Mouse (Mus musculus) urinary bladder, postnatal 14 days (tissue): ENCODE measurements around the gene Itgb5.

ENCODE experiments used
- DNase-seq: peaks from one replicate; pipeline ENCODE4 v3.0.0; 2021; ENCODE audit warnings: low spot score

Gene Itgb5

DNA sequence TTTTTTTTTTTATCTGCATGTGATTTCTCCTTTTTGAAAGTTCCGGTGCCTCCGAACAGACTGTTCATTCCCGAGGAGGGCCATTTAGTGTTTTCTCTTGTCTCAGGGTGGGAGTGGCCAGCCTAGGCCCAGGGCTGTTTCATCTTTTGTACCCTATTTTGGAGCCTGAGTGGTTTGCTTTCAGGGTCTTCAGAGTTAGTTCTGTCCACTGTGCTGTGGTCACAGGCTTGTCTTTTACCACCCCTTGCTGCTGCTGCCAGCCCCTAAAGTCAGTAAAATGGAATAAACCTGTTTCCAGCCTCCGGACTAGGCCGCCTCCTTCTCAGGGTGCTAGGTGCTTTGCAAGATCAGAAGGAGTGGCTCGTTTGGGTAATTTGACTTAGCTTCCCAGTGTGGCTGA lies 2.6 kb downstream of the Itgb5 start:
- DNase-seq = no peak

DNA sequence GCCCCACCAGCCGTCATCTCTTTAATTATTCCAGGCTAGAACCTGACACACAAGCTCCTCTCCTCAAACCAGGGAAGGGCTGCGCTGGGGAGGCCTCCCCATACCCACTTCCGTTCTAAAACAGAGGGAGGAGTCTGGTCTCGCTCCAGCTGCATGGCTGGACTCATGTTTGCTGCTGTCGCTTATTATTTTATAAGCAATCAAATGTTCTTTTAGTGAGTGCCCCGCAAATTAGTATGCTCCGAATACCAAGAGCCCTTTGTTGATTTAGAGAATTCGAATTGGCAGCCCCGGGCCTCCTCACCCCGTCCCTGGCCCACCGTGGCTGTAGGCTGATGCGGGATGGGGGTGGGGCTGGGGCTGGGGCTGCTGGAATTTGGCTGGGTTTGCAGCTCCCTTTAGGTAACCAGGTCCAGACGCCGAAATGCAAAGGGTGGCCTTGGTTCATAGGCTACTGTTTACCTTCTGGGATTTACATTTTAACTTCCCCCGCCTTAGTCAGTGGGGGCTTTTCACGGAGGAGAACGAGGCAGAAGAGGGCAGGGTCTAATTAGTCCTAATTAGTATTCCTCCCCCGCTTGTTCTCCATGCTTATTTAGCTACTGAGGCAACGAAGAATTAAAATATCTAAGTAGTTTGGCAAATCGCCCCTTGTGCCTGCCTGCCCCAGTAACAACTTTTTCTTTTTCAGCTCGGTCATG lies 3.4 kb downstream of the Itgb5 start:
- DNase-seq = peak; percentile 41

DNA sequence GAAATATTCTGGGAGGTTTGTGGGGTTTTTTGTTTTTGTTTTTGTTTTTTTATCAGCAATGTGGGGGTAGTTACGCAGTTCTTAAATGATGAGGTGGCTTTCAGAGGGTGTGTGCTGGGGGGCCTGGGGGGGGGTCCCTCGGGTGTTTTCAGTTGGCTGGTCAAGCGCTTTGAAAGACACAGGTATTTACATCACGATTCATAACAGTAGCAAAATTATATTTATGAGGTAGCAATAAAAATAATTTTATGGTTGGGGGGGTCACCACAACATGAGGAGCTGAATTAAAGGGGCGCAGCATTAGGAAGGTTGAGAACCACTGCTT lies 3.9 kb downstream of the Itgb5 start:
- no peak for DNase-seq

- peak; percentile 77 for DNase-seq
Observed at GRCm38 (mm10) chr16:33833781-33834482, 4.5 kb downstream of the Itgb5 start.

DNA sequence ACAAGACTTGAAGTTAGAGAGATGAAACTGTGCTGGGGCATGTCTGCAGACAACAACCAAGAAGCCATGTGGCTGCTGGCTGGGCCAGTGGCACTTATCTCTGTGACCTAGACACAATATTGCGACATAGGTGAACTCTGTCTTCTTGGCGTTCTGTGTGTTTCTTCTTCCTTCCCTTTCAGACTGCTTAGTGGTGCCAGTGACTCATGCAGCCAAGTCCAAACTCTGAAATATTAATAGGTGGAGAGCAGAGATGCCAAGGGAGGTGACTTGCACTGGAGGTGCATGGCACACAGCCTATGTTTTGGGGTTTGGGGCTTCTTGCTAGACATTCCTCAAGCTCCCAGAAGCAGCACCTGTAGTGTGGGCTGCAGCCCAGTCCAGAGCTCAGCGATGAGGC lies 7.2 kb downstream of the Itgb5 start:
- peak; percentile 64 for DNase-seq

- peak; percentile 52 for DNase-seq
Observed at GRCm38 (mm10) chr16:33837191-33837590, 7.7 kb downstream of the Itgb5 start.

GRCm38 (mm10) chr16:33840616-33841015 lies 11.2 kb downstream of the Itgb5 start:
- no peak for DNase-seq

- no peak for DNase-seq
Observed at GRCm38 (mm10) chr16:33842081-33842880, 12.8 kb downstream of the Itgb5 start.

- DNase-seq = no peak
Observed at GRCm38 (mm10) chr16:33844150-33844611, 14.7 kb downstream of the Itgb5 start.

DNA sequence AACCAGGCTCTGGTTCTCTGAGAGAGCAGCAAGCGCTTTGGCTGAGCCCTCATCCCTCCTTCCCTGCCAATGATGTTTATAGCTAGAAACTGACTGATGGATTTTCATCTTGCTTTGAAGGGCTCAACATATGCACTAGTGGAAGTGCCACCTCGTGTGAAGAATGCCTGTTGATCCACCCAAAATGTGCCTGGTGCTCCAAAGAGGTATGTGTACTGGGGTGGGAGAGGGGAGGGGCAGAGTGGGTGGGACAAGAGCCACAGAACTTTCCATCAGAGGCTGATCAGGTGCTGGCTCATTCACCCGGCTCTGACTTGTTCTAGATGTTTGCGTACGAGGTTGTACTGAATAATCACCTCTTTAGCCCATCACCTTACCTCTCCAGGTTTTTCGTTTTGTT lies 15.4 kb downstream of the Itgb5 start:
- DNase-seq = no peak

DNA sequence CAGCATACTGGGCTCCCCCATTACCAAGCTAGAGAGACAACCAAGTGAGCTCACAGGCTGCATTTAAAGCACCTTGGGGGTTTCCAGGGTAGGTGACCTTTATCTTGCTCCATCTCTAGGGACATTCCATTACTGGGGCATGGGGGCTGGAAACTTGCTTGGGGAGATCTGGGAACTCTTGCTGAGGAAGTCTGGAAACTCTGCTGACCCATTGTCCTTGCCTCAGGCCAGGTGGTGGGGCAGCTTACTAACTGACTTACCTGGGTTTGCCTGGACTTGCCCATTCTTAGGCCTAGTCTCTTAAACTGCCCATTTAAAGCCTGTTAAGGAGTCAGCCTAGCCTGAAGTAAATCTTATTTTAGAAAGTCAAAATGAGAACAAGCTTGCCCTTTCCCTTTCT lies 23.8 kb downstream of the Itgb5 start:
- DNase-seq = no peak

DNA sequence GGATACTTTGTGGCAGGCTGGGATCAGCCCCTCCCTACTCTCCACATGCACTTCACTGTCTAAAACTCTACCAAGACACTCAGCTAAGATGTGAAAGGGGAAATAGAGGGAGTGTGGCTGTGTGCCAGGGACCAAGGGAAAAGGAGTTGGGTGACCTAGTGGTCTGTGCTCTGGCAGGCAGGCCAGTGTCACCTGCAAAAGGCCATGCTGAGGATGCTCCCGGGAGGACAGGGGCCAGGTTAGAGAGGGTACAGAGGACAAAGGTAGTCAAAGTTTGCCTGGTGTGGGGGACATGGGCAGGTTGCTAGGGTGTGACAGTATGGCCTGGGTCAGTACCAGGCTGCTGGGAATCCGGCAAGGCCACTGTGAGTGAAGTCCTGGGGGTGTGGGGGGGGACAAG lies 29.3 kb downstream of the Itgb5 start:
- no peak for DNase-seq

DNA sequence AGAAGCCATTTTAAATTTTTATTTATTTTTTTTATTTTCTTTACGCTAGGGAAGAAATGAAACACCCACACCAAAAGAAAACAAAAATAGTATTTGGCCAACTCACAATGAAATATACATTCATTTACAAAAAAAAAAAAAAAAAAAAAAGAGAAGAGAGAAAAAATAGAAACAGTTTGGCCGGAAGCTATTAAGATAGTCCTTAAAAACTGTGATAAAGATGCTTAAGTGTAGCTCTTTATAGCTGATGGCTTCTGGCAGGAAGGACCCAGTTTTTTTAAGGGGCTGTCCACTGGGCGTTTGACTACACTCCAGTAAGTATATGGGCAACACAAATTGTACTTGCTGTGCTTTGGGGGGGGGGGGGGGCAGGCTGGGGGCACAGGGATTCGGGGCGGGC lies 29.9 kb downstream of the Itgb5 start:
- DNase-seq = no peak

DNA sequence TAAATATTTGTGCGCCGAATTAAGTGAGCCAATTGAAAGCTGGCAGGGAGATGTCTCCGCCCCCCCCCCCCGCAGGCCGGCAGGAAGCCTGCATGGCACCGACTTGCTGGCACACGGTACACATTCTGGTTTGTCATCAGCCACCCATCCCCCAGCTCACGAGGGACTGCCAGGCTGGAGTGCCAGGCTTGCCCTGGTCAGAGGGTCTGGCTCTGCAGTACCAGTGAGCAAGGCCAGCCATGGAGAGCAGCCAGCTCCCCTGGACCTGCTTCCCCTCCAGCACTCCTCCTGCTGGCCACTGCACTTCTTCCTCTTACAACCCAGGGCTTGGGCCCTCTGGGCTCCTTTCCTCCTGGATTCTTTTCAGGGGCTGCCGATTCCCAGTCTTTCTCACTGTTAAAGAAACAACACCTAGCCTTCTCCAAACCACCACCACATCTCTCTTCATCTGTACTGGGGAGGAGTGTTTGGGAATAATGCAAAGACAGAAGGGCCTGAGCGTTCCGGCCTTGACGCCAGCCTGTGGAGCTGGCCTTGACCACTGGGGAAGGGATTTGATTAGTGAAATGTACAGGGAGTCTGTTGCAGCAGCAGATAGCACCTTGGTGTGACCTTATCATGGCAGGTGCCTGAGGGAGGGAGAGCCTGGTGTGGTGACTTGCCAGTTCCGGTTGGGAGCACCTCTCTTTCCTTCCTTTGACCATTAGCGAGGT lies 30.7 kb downstream of the Itgb5 start:
- peak; percentile 66 for DNase-seq

GRCm38 (mm10) chr16:33862406-33862805 lies 32.9 kb downstream of the Itgb5 start:
- DNase-seq = no peak

DNA sequence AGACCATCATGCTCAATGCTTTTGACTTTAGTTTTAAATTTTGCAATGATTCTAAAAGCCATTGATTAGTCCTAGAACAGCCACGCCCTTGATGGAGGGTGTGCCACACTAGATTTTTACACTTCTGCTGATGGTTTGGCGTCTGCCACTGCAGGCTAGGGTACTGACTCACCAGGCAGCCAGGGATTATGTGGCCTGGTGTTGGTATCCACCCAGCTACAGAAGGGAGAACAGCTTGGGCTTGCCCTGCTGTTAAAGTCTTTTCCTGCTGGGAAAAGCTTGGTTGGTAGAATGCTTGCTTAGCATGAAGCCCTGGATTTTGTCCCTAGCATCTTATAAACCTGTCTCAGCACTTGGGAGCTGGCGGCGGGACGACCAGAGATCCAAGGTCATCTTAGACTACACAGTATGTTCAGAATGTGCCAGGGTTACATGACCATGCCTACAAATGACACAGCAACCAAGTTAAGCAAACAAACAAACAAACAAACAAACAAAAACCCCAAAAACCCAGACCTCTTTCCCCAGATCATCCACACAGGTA lies 33.8 kb downstream of the Itgb5 start:
- DNase-seq = no peak

DNA sequence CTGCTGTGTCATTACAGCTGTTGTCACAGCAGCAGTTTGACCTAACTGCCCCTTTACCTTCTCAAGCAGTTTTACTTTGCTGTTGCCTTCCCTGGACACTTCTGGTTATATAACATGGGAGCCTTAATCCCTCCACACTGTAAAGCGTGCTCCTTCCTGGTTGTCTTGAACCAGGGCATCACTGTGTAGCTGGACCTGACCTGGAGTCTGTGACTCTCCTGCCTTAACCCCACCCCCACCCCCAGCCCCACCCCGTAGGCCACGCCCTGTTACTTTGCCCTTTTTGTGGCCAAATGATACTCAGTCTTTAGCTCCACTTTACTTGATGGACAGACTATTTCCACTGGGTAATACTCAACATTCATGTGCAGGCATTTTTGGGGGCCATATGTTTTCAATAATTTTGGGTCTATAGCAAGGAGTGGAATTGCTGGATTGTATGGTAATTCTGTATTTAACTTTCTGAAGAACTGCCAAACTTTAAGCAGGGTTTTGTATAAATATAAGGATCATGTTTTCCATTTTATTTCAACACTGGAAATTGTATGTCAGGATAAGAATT lies 40.8 kb downstream of the Itgb5 start:
- no peak for DNase-seq

- no peak for DNase-seq
Observed at GRCm38 (mm10) chr16:33870988-33871758, 41.7 kb downstream of the Itgb5 start.

DNA sequence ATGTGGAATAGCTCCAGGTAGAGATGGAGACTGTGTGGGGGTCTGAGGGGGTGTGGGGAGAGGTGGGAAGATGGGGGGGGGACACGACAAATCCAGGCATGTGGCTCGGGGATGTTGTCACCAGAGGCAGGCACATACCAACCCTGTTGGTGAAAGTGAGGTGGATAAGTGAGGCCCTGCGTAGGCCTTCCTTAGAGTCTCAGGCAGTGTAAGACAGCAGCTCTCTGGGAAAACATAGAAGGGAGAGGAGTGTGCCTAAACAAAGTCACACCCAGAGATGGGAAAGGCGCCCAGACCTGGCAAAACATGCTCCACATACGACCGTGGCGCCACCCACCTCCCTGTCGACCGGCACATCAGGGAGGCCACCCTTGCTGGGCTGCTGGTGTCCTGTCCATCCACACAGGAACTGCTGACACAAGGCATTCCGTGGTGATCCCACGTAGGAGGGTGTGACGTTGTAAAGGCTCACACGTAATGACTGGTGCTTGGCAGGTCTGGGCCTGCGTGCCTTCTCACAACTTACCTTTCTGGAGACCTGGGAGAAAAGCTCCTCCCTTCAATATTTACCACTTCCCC lies 42.5 kb downstream of the Itgb5 start:
- peak; percentile 68 for DNase-seq

DNA sequence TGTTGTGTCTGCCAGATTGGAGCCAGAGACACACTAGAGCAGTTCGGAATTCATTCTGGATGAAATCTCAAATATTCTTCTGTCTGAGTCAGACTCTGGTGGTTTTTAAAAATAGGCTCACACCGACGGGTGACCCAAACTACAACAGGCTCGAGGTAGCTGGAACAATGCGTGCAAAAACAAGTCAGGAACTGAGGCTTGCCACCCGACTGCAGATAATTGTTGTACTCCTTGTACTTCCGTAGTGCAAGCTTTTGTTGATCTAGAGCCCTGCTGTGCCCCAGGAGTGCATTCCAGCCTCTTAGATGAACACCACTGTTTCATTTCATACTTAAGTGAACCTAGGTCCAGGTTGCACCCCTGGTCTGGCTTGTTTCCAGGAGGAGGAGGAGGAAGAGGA lies 43.8 kb downstream of the Itgb5 start:
- peak; percentile 51 for DNase-seq
